Mouse (Mus musculus) lung, embryonic 16.5 days (tissue): ENCODE measurements around the gene Tmcc3. TPM values are rescaled to one million over a fixed set of nuclear protein-coding genes. Genes with fewer than 3 reads are reported as not detected.

ENCODE experiments used
- ATAC-seq: fragments of 200-750 bp; cut with Nextera tagmentation; 2 replicates; pipeline ENCODE4 v1.8.0; 2017; ENCODE audit warnings: low read depth, mild to moderate bottlenecking, moderate library complexity
- H3K27ac ChIP-seq: fragments of 300-500 bp; sonication (generic); 2 replicates; pipeline ENCODE4 v1.5.1; 2014; ENCODE audit warnings: mild to moderate bottlenecking, control low read depth, low read length
- H3K27me3 ChIP-seq: fragments of 300-500 bp; sonication (generic); 2 replicates; pipeline ENCODE4 v1.6.1; 2014; ENCODE audit warnings: low read depth, low read length, mixed read lengths; ENCODE audit not compliant: control insufficient read depth, insufficient read depth
- H3K36me3 ChIP-seq: fragments of 300-500 bp; sonication (generic); 2 replicates; pipeline ENCODE4 v1.6.1; 2014; ENCODE audit warnings: low read length; ENCODE audit not compliant: control insufficient read depth, insufficient read depth
- H3K4me1 ChIP-seq: fragments of 300-500 bp; sonication (generic); replicated peaks from 2 replicates; pipeline ENCODE4 v1.6.1; 2014; ENCODE audit warnings: low read length, mixed read lengths; ENCODE audit not compliant: control insufficient read depth, insufficient read depth
- H3K4me2 ChIP-seq: fragments of 300-500 bp; sonication (generic); 2 replicates; pipeline ENCODE4 v1.6.1; 2014; ENCODE audit warnings: low read depth, low read length, control low read depth
- H3K4me3 ChIP-seq: fragments of 300-500 bp; sonication (generic); 2 replicates; pipeline ENCODE4 v1.5.1; 2014; ENCODE audit warnings: mild to moderate bottlenecking, low read length, control low read depth
- H3K9ac ChIP-seq: fragments of 300-500 bp; sonication (generic); 2 replicates; pipeline ENCODE4 v1.6.1; 2014; ENCODE audit warnings: low read length, control low read depth
- H3K9me3 ChIP-seq: fragments of 300-500 bp; sonication (generic); 2 replicates; pipeline ENCODE4 v1.6.1; 2016; ENCODE audit warnings: low read length; ENCODE audit not compliant: control insufficient read depth
- WGBS: fragments of 180-500 bp; shearing (Covaris S2); extraction: QIAGEN DNeasy Blood & Tissue Kit; methylation state at CpG from one replicate; pipeline ENCODE4 v1.1.7; 2014; 5-methylcytosine and 5-hydroxymethylcytosine counted together
- polyA plus RNA-seq: library from polyadenylated mRNA; unstranded; fragments of >200 nt; fragmentation: Nextera tagmentation; extraction: Ambion mirVana; gene quantifications from 2 replicates; pipeline ENCODE4 v1.2.1, GENCODE M21; 2015

The Tmcc3 gene
- polyA plus RNA-seq, 1 experiment from 2014 or later: 7.4 TPM

GRCm38 (mm10) chr10:94500210-94500876, 188.6 kb downstream of the Tmcc3 start:
- Histone ChIP-seq H3K9me3 (no peaks in the 10 kb centered on the region), H3K27me3 (no peaks in the 10 kb centered on the region), H3K4me3 (no peak overlapping the region), H3K4me1 (peaks cover 18% of the 10 kb centered on the region), H3K36me3 (no peaks in the 10 kb centered on the region), H3K4me2 (no peak overlapping the region), H3K9ac (peak overlapping the region; percentile 17; the same call in 1 of the 2 replicates), H3K27ac (no peak overlapping the region)
- WGBS: 31% methylated on average over 16 of the region's 16 CpGs
- ATAC-seq: peak; percentile 45; the same call in 1 of the 2 replicates

- no peaks in the 10 kb centered on the region for H3K36me3 ChIP-seq
- H3K4me2 ChIP-seq: no peak overlapping the region
- H3K4me3 ChIP-seq: no peak overlapping the region
- 77% methylated on average over 7 of the region's 7 CpGs for WGBS
- peaks cover 18% of the 10 kb centered on the region for H3K4me1 ChIP-seq
- no peak for ATAC-seq
- no peak overlapping the region for H3K27ac ChIP-seq
- H3K27me3 ChIP-seq: no peaks in the 10 kb centered on the region
- no peaks in the 10 kb centered on the region for H3K9me3 ChIP-seq
- no peak overlapping the region for H3K9ac ChIP-seq
These were observed 189.1 kb downstream of the Tmcc3 start for GRCm38 (mm10) chr10:94500877-94501273.

GRCm38 (mm10) chr10:94501796-94502195, 190.0 kb downstream of the Tmcc3 start:
- no peak overlapping the region for H3K9ac ChIP-seq
- peaks cover 18% of the 10 kb centered on the region for H3K4me1 ChIP-seq

GRCm38 (mm10) chr10:94505248-94505772, 193.6 kb downstream of the Tmcc3 start:
- Histone ChIP-seq H3K36me3 (no peaks in the 10 kb centered on the region), H3K9me3 (no peaks in the 10 kb centered on the region), H3K27ac (no peak overlapping the region), H3K9ac (no peak overlapping the region), H3K4me3 (no peak overlapping the region), H3K4me2 (no peak overlapping the region), H3K4me1 (peaks cover 6% of the 10 kb centered on the region), H3K27me3 (no peaks in the 10 kb centered on the region)
- no peak for ATAC-seq
- 62% methylated on average over 16 of the region's 16 CpGs for WGBS

More at GRCm38 (mm10) chr10:94501796-94502195, 190.0 kb downstream of the Tmcc3 start:
- H3K9me3 ChIP-seq: no peaks in the 10 kb centered on the region
- 64% methylated on average over 10 of the region's 10 CpGs for WGBS
- no peak overlapping the region for H3K4me2 ChIP-seq
- no peak overlapping the region for H3K27ac ChIP-seq
- no peaks in the 10 kb centered on the region for H3K27me3 ChIP-seq
- H3K4me3 ChIP-seq: no peak overlapping the region
- H3K36me3 ChIP-seq: no peaks in the 10 kb centered on the region
- 0 out of 2 replicates have a peak, but pooled peaks have one; percentile 29 for ATAC-seq

- ATAC-seq: no peak
- no peaks in the 10 kb centered on the region for H3K36me3 ChIP-seq
- WGBS: 64% methylated on average over 5 of the region's 5 CpGs
- H3K4me1 ChIP-seq: 0 out of 2 replicates have a peak, but pooled peaks cover 2% of the 10 kb centered on the region
- no peak overlapping the region for H3K9ac ChIP-seq
- no peaks in the 10 kb centered on the region for H3K9me3 ChIP-seq
- H3K4me2 ChIP-seq: no peak overlapping the region
- no peak overlapping the region for H3K27ac ChIP-seq
- H3K27me3 ChIP-seq: no peaks in the 10 kb centered on the region; the same call in 1 of the 2 replicates
- H3K4me3 ChIP-seq: no peak overlapping the region
These were observed 197.1 kb downstream of the Tmcc3 start for GRCm38 (mm10) chr10:94508863-94509262.

GRCm38 (mm10) chr10:94512771-94513170, 201.0 kb downstream of the Tmcc3 start:
- 75% methylated on average over 1 of the region's 1 CpGs for WGBS
- H3K9me3 ChIP-seq: no peaks in the 10 kb centered on the region
- H3K4me1 ChIP-seq: peaks cover 11% of the 10 kb centered on the region
- H3K4me2 ChIP-seq: no peak overlapping the region
- no peak overlapping the region for H3K27ac ChIP-seq
- H3K36me3 ChIP-seq: no peaks in the 10 kb centered on the region
- H3K27me3 ChIP-seq: peaks cover 5% of the 10 kb centered on the region; the same call in 1 of the 2 replicates
- ATAC-seq: no peak
- no peak overlapping the region for H3K9ac ChIP-seq
- no peak overlapping the region for H3K4me3 ChIP-seq

- H3K9ac ChIP-seq: no peak overlapping the region
- H3K27me3 ChIP-seq: peaks cover 5% of the 10 kb centered on the region
- peak overlapping the region; percentile 96 for H3K4me2 ChIP-seq
- no peaks in the 10 kb centered on the region for H3K9me3 ChIP-seq
- H3K27ac ChIP-seq: no peak overlapping the region
- no peak for ATAC-seq
- H3K4me3 ChIP-seq: peak overlapping the region; percentile 82
- H3K36me3 ChIP-seq: no peaks in the 10 kb centered on the region
- 1% methylated on average over 12 of the region's 12 CpGs for WGBS
- H3K4me1 ChIP-seq: peaks cover 11% of the 10 kb centered on the region
These were observed 202.3 kb downstream of the Tmcc3 start for GRCm38 (mm10) chr10:94514091-94514505.

GRCm38 (mm10) chr10:94514506-94515178, 202.9 kb downstream of the Tmcc3 start:
- ATAC-seq: peak; percentile 91
- Histone ChIP-seq H3K4me3 (peak overlapping the region; percentile 82), H3K4me2 (peak overlapping the region; percentile 96), H3K9me3 (no peaks in the 10 kb centered on the region), H3K27ac (peak overlapping the region; percentile 66), H3K9ac (peak overlapping the region; percentile 81), H3K36me3 (no peaks in the 10 kb centered on the region), H3K4me1 (peaks cover 11% of the 10 kb centered on the region), H3K27me3 (peaks cover 5% of the 10 kb centered on the region)
- WGBS: under 1% methylated on average over 71 of the region's 71 CpGs

GRCm38 (mm10) chr10:94515179-94515545, 203.4 kb downstream of the Tmcc3 start:
- WGBS: under 1% methylated on average over 34 of the region's 34 CpGs
- peak; percentile 91 for ATAC-seq
- Histone ChIP-seq H3K27me3 (peaks cover 5% of the 10 kb centered on the region), H3K4me1 (peaks cover 16% of the 10 kb centered on the region), H3K36me3 (no peaks in the 10 kb centered on the region), H3K9me3 (no peaks in the 10 kb centered on the region), H3K27ac (peak overlapping the region; percentile 66), H3K4me2 (peak overlapping the region; percentile 96), H3K9ac (peak overlapping the region; percentile 81), H3K4me3 (peak overlapping the region; percentile 82)
